Mouse (Mus musculus): ENCODE results near the gene Camta2. TPM values are rescaled to one million over a fixed set of nuclear protein-coding genes. Genes with fewer than 3 reads are reported as not detected.

Gene Camta2
- 4.0 and 4.9 TPM in 2 replicates for total RNA-seq (2012; rRNA removed)
- total RNA-seq (2014; rRNA removed): 0.70 and 1.0 TPM in 2 replicates
- polyA plus RNA-seq (2012; ENCODE audit: insufficient read length, low read depth): 13.3 and 17.0 TPM in 2 replicates

GRCm38 (mm10) chr11:70687601-70688199 lies at the start of gene Camta2:
TSS of gene Camta2 (minus strand) at chr11:70688105.
- peak within 1 kb of the TSS; percentile 1; the same call in 1 of the 2 replicates for H3K27ac ChIP-seq (ENCODE audit: insufficient read depth, low read depth)

GRCm38 (mm10) chr11:70733256-70733655 lies 45.4 kb upstream of the Camta2 start:
- Histone ChIP-seq H3K79me2 (replicated peaks; ENCODE audit: control insufficient read depth, extremely low read depth, insufficient read depth, poor library complexity, severe bottlenecking) (no peaks in the 10 kb centered on the region), H3K4me1 (ENCODE audit: control insufficient read depth in 1 of 2, insufficient read depth in 2 of 2) (no peaks in the 10 kb centered on the region), H3K9me3 (replicated peaks; ENCODE audit: low read length) (no peaks in the 10 kb centered on the region), H3K36me3 (replicated peaks in 1 of 2; ENCODE audit: control insufficient read depth in 1 of 2, insufficient read depth in 1 of 2, low read length in 1 of 2) (peaks cover 6 to 15% of the 10 kb centered on the region in 2 experiments), H3K9ac (ENCODE audit: insufficient read depth, low read depth) (no peak overlapping the region), H3K4me2 (ENCODE audit: insufficient read depth, low read depth, poor library complexity, severe bottlenecking) (no peak overlapping the region), H3K27ac (ENCODE audit: insufficient read depth, low read depth) (no peak overlapping the region), H3K4me3 (replicated peaks in 1 of 3; ENCODE audit: low read depth in 2 of 3, low read length in 2 of 3, poor library complexity in 1 of 3) (no peak overlapping the region), H3K27me3 (replicated peaks) (no peaks in the 10 kb centered on the region)
- no peak for DNase-seq (ENCODE audit: extremely low read depth)
- dilution Hi-C loops (cut with MboI; ENCODE audit: extremely low pct_ligation_motif_present, extremely low pct_unique_long_range_greater_than_20kb, low sequenced_read_pairs) (no loop called here), in situ Hi-C loops (cut with MboI; ENCODE audit: low pct_ligation_motif_present, low pct_unique_long_range_greater_than_20kb, low sequenced_read_pairs) (no loop called here)
- no peak for TF ChIP-seq NRF1 (IDR thresholded peaks at IDR 0.05; ENCODE audit: low read depth, low read length)
- no peak for TF ChIP-seq MAFK (IDR thresholded peaks at IDR 0.05; ENCODE audit: insufficient replicate concordance, low read length)
- no peak for TF ChIP-seq ZKSCAN1 (IDR thresholded peaks at IDR 0.05; ENCODE audit: borderline replicate concordance, low read depth, low read length)
- no peak for TF ChIP-seq JUN (IDR thresholded peaks at IDR 0.05; ENCODE audit: insufficient read depth, low read depth, low read length)
- TF ChIP-seq UBTF (IDR thresholded peaks at IDR 0.05; ENCODE audit: low read depth, low read length): no peak
- no peak for TF ChIP-seq USF2 (conservative IDR thresholded peaks at IDR 0.05; ENCODE audit: low read depth, low read length)
- no peak for TF ChIP-seq MAX (IDR thresholded peaks at IDR 0.05; ENCODE audit: low read length)
- TF ChIP-seq GABPA (IDR thresholded peaks at IDR 0.05; ENCODE audit: insufficient replicate concordance, low read depth, low read length): no peak
- no peak for TF ChIP-seq ZC3H11A (IDR thresholded peaks at IDR 0.05; ENCODE audit: low read depth, low read length)
- TF ChIP-seq SMC3 (IDR thresholded peaks at IDR 0.05; ENCODE audit: low read depth, low read length): no peak
- TF ChIP-seq USF1 (IDR thresholded peaks at IDR 0.05; ENCODE audit: low read depth, low read length): no peak
- no peak for TF ChIP-seq POLR2A (IDR thresholded peaks at IDR 0.05; ENCODE audit: low read depth, low read length)
- TF ChIP-seq ZNF384 (IDR thresholded peaks at IDR 0.05; ENCODE audit: low read depth, low read length): no peak
- no peak for TF ChIP-seq SIN3A (IDR thresholded peaks at IDR 0.05; ENCODE audit: low read length)
- no peak for TF ChIP-seq E2F4 (IDR thresholded peaks at IDR 0.05; ENCODE audit: insufficient replicate concordance, low read depth, low read length)
- TF ChIP-seq POLR2AphosphoS2 (IDR thresholded peaks at IDR 0.05; ENCODE audit: low read depth, low read length): no peak

More at GRCm38 (mm10) chr11:70687601-70688199, at the start of gene Camta2:
- peak; percentile 71 for DNase-seq (ENCODE audit: extremely low read depth)
- Histone ChIP-seq H3K9ac (ENCODE audit: insufficient read depth, low read depth) (peak within 1 kb of the TSS; percentile 79), H3K4me2 (ENCODE audit: insufficient read depth, low read depth, poor library complexity, severe bottlenecking) (peak within 1 kb of the TSS; percentile 76), H3K36me3 (replicated peaks in 1 of 2; ENCODE audit: control insufficient read depth in 1 of 2, insufficient read depth in 1 of 2, low read length in 1 of 2) (peaks cover 14 to 35% of the 10 kb centered on the region in 2 experiments), H3K27me3 (replicated peaks) (no peaks in the 10 kb centered on the region), H3K4me3 (replicated peaks in 1 of 3; ENCODE audit: low read depth in 2 of 3, low read length in 2 of 3, poor library complexity in 1 of 3) (peak within 1 kb of the TSS; percentile 71 to 81 (median 76)), H3K9me3 (replicated peaks; ENCODE audit: low read length) (no peaks in the 10 kb centered on the region), H3K79me2 (replicated peaks; ENCODE audit: control insufficient read depth, extremely low read depth, insufficient read depth, poor library complexity, severe bottlenecking) (no peaks in the 10 kb centered on the region), H3K4me1 (ENCODE audit: control insufficient read depth in 1 of 2, insufficient read depth in 2 of 2) (peaks cover 0 to 56% of the 10 kb centered on the region in 2 experiments; a peak in 3 of 4 replicates)
- TF ChIP-seq JUND (conservative IDR thresholded peaks at IDR 0.05; ENCODE audit: low read depth, low read length): no peak
- peak; percentile 6 to 77; a peak in 2 of 4 replicates for TF ChIP-seq CTCF (conservative IDR thresholded peaks at IDR 0.05 in 1 of 2, IDR thresholded peaks at IDR 0.05 in 1 of 2; ENCODE audit: low read depth in 2 of 2, low read length in 2 of 2)
- 0 out of 2 replicates have a peak, but pooled peaks have one; percentile 32 for TF ChIP-seq SIN3A (IDR thresholded peaks at IDR 0.05; ENCODE audit: low read length)
- TF ChIP-seq IRF4 (IDR thresholded peaks at IDR 0.05; ENCODE audit: low read depth, low read length): peak; percentile 47
- TF ChIP-seq CHD2 (IDR thresholded peaks at IDR 0.05; ENCODE audit: low read length): no peak
- peak; percentile 28; the same call in 1 of the 2 replicates for TF ChIP-seq TCF12 (IDR thresholded peaks at IDR 0.05; ENCODE audit: low read depth, low read length)
- no peak for TF ChIP-seq ZC3H11A (IDR thresholded peaks at IDR 0.05; ENCODE audit: low read depth, low read length)
- peak; percentile 14; the same call in 1 of the 2 replicates for TF ChIP-seq UBTF (IDR thresholded peaks at IDR 0.05; ENCODE audit: low read depth, low read length)
- TF ChIP-seq BHLHE40 (IDR thresholded peaks at IDR 0.05; ENCODE audit: low read depth, low read length): no peak; the same call in none of the 2 replicates
- peak; percentile 3 for TF ChIP-seq ETS1 (conservative IDR thresholded peaks at IDR 0.05; ENCODE audit: low read depth, low read length)
- no peak for TF ChIP-seq GABPA (IDR thresholded peaks at IDR 0.05; ENCODE audit: insufficient replicate concordance, low read depth, low read length)
- TF ChIP-seq HCFC1 (IDR thresholded peaks at IDR 0.05; ENCODE audit: low read depth, low read length): peak; percentile 46
- no peak for TF ChIP-seq RCOR1 (conservative IDR thresholded peaks at IDR 0.05; ENCODE audit: low read depth, low read length)
- TF ChIP-seq USF1 (IDR thresholded peaks at IDR 0.05; ENCODE audit: low read depth, low read length): no peak
- TF ChIP-seq SMC3 (IDR thresholded peaks at IDR 0.05; ENCODE audit: low read depth, low read length): peak; percentile 49
- TF ChIP-seq POLR2A (IDR thresholded peaks at IDR 0.05; ENCODE audit: low read depth, low read length): peak; percentile 76
- TF ChIP-seq POLR2AphosphoS2 (IDR thresholded peaks at IDR 0.05; ENCODE audit: low read depth, low read length): no peak
- TF ChIP-seq ZKSCAN1 (IDR thresholded peaks at IDR 0.05; ENCODE audit: borderline replicate concordance, low read depth, low read length): no peak
- TF ChIP-seq USF2 (conservative IDR thresholded peaks at IDR 0.05; ENCODE audit: low read depth, low read length): no peak
- no peak for TF ChIP-seq JUN (IDR thresholded peaks at IDR 0.05; ENCODE audit: insufficient read depth, low read depth, low read length)
- 0 out of 2 replicates have a peak, but pooled peaks have one; percentile 8 for TF ChIP-seq MAX (IDR thresholded peaks at IDR 0.05; ENCODE audit: low read length)
- TF ChIP-seq CHD1 (IDR thresholded peaks at IDR 0.05; ENCODE audit: low read depth, low read length): no peak
- TF ChIP-seq PAX5 (IDR thresholded peaks at IDR 0.05; ENCODE audit: low read length): no peak
- TF ChIP-seq MAFK (IDR thresholded peaks at IDR 0.05; ENCODE audit: insufficient replicate concordance, low read length): no peak
- no peak; the same call in 1 of the 2 replicates for TF ChIP-seq RAD21 (IDR thresholded peaks at IDR 0.05; ENCODE audit: low read depth, low read length)
- TF ChIP-seq NRF1 (IDR thresholded peaks at IDR 0.05; ENCODE audit: low read depth, low read length): no peak
- TF ChIP-seq EP300 (IDR thresholded peaks at IDR 0.05; ENCODE audit: low read length): no peak
- peak; percentile 65 for TF ChIP-seq ELF1 (IDR thresholded peaks at IDR 0.05; ENCODE audit: low read depth, low read length)
- TF ChIP-seq MEF2A (IDR thresholded peaks at IDR 0.05; ENCODE audit: borderline replicate concordance, low read depth, low read length): no peak; the same call in 1 of the 2 replicates
- TF ChIP-seq NELFE (IDR thresholded peaks at IDR 0.05; ENCODE audit: low read depth, low read length): peak; percentile 77
- no peak for TF ChIP-seq ZNF384 (IDR thresholded peaks at IDR 0.05; ENCODE audit: low read depth, low read length)
- TF ChIP-seq KAT2A (IDR thresholded peaks at IDR 0.05; ENCODE audit: insufficient replicate concordance, low read length): no peak
- TF ChIP-seq TBP (conservative IDR thresholded peaks at IDR 0.05; ENCODE audit: low read depth, low read length): 0 out of 2 replicates have a peak, but pooled peaks have one; percentile 26
- TF ChIP-seq MXI1 (IDR thresholded peaks at IDR 0.05; ENCODE audit: low read depth, low read length): peak; percentile 33; the same call in 1 of the 2 replicates
- TF ChIP-seq E2F4 (IDR thresholded peaks at IDR 0.05; ENCODE audit: insufficient replicate concordance, low read depth, low read length): no peak
- TF ChIP-seq MAZ (IDR thresholded peaks at IDR 0.05; ENCODE audit: low read depth, low read length): peak; percentile 97
- TF ChIP-seq ZMIZ1 (IDR thresholded peaks at IDR 0.05; ENCODE audit: low read depth, low read length): peak; percentile 53; the same call in 1 of the 2 replicates
- no peak for TF ChIP-seq MYC (IDR thresholded peaks at IDR 0.05; ENCODE audit: low read depth, low read length)
- dilution Hi-C loops (cut with MboI; ENCODE audit: extremely low pct_ligation_motif_present, extremely low pct_unique_long_range_greater_than_20kb, low sequenced_read_pairs) (no loop called here), in situ Hi-C loops (cut with MboI; ENCODE audit: low pct_ligation_motif_present, low pct_unique_long_range_greater_than_20kb, low sequenced_read_pairs) (loop anchor here (5.0 kb wide), 1 partner anchor 70 kb away; no protein-coding TSS in a partner anchor)

Measured in CH12.LX (cell line).